Mouse (Mus musculus) heart, adult 11 months (tissue): ENCODE results near the gene Slc11a2.
"Not testable (repeated sequence)": the region's sequence is repeated elsewhere in the genome, so short reads cannot be mapped to it uniquely, and the experiment has no call there.

ENCODE experiments used
- DNase-seq: peaks from one replicate; pipeline ENCODE4 v3.0.0; 2022

The Slc11a2 gene

GRCm38 (mm10) chr15:100346761-100347160 is 78.1 kb downstream of the Slc11a2 start:
- DNase-seq, result no peak

- peak; percentile 95 for DNase-seq
These were observed 79.4 kb downstream of the Slc11a2 start for GRCm38 (mm10) chr15:100345484-100345883.

GRCm38 (mm10) chr15:100341314-100341980 is 83.4 kb downstream of the Slc11a2 start:
- DNase-seq, result not testable (repeated sequence)
